Mouse (Mus musculus): ENCODE measurements around the gene Ttll7. TPM values are rescaled to one million over a fixed set of nuclear protein-coding genes. Genes with fewer than 3 reads are reported as not detected.

The Ttll7 gene
- polyA plus RNA-seq, 1 experiment: 5.2 TPM

DNA sequence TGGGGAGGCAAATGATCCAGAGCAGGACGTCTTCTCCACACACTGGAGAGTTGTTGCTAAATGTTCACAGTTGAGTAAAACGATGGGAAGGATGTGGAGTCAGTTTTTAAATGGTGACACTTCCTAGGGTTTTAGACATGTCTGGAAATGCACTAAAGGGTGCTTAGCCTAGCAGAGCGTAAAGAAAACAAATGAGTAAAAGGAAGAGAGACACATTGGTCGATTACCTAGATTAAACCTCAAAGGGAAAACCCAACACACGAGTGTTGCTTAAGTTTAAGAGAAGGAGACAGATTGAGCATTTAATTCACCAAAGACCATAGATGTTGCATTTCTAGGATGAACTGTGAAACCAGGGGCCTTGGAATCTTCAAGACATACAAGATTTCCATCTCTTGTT, 76.8 kb downstream of the Ttll7 start:
- Histone ChIP-seq H3ac (ENCODE audit: control insufficient read depth, insufficient read length) (no peak overlapping the region), H3K36me3 (ENCODE audit: control insufficient read depth, insufficient read depth) (peaks cover 10% of the 10 kb centered on the region), H3K79me2 (ENCODE audit: control insufficient read depth, insufficient read depth) (no peaks in the 10 kb centered on the region), H3K4me2 (ENCODE audit: low read depth) (no peak overlapping the region), H3K4me3 (no peak overlapping the region), H3K27me3 (ENCODE audit: control insufficient read depth, insufficient read depth, insufficient read length) (no peaks in the 10 kb centered on the region)
- no peak for TF ChIP-seq MYOD1 (IDR thresholded peaks at IDR 0.05; ENCODE audit: control insufficient read depth in 1 of 3, insufficient read length in 2 of 3, low read depth in 2 of 3)
- TF ChIP-seq TCF12 (IDR thresholded peaks at IDR 0.05; ENCODE audit: insufficient read depth, poor library complexity, severe bottlenecking): no peak

DNA sequence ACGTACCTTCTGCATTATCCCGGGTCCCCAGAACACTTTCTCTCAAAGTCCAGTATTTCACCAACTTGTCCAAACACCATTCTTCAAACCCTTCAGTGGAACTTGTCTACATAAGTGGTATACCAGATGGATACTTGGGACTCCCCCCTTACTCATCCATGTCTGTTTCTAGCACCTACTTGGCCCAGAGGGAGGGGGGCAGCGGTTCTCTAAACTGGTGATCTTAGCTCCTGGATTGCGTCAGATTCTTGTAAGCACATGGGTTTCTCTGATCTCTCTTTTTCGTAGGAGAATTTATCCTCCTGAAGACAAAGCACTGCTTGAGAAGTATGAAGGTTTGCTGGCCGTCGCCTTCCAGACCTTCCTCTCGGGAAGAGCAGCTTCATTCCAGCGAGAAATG, 79.0 kb downstream of the Ttll7 start:
- TF ChIP-seq POLR2A (IDR thresholded peaks at IDR 0.05; ENCODE audit: insufficient read length, low read depth): no peak
- no peak for TF ChIP-seq USF1 (IDR thresholded peaks at IDR 0.05; ENCODE audit: low read depth)
- TF ChIP-seq CEBPB (IDR thresholded peaks at IDR 0.05; ENCODE audit: insufficient read depth, poor library complexity, severe bottlenecking): no peak
- TF ChIP-seq SRF (IDR thresholded peaks at IDR 0.05; ENCODE audit: control insufficient read depth, insufficient read length, low read depth): no peak
- TF ChIP-seq REST (IDR thresholded peaks at IDR 0.05; ENCODE audit: insufficient read depth, insufficient read length): no peak
- no peak for TF ChIP-seq TCF12 (IDR thresholded peaks at IDR 0.05; ENCODE audit: insufficient read depth, poor library complexity, severe bottlenecking)
- TF ChIP-seq E2F4 (IDR thresholded peaks at IDR 0.05; ENCODE audit: insufficient read depth): no peak
- no peak for TF ChIP-seq MAX (IDR thresholded peaks at IDR 0.05; ENCODE audit: low read depth)
- TF ChIP-seq TCF3 (IDR thresholded peaks at IDR 0.05; ENCODE audit: insufficient read length, low read depth): no peak
- no peak for TF ChIP-seq MYOD1 (IDR thresholded peaks at IDR 0.05; ENCODE audit: control insufficient read depth in 1 of 3, insufficient read length in 2 of 3, low read depth in 2 of 3)
- TF ChIP-seq POLR2AphosphoS2 (IDR thresholded peaks at IDR 0.05; ENCODE audit: insufficient read length, low read depth): no peak
- TF ChIP-seq MYOG (IDR thresholded peaks at IDR 0.05; ENCODE audit: control insufficient read depth in 1 of 3, insufficient read depth in 1 of 3, insufficient read length in 2 of 3, low read depth in 2 of 3): no peak

DNA sequence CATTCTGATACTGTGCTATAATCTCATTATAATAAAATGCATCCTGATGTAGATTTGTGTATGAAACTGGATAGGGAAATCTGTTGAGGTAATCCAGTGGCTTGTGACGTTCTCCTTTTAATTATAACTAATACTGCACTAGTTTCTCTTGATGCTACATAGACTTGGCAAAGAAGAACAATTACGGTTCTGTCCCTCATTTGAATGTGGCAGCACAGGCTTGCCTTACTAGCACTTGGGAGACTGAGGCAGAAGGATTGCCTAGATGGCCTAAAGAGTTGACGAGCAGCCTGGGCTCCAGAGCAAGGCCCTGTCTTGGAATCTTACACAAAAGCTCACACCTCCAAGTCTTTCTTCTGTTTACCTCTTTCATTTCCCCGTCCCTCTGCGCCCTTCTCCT, 80.3 kb downstream of the Ttll7 start:
- peaks cover 26% of the 10 kb centered on the region for H3K36me3 ChIP-seq (ENCODE audit: control insufficient read depth, insufficient read depth)
- H3K4me3 ChIP-seq: no peak overlapping the region
- H3ac ChIP-seq (ENCODE audit: control insufficient read depth, insufficient read length): no peak overlapping the region
- H3K79me2 ChIP-seq (ENCODE audit: control insufficient read depth, insufficient read depth): no peaks in the 10 kb centered on the region
- no peak overlapping the region for H3K4me2 ChIP-seq (ENCODE audit: low read depth)
- no peak for TF ChIP-seq POLR2A (IDR thresholded peaks at IDR 0.05; ENCODE audit: insufficient read length, low read depth)
- TF ChIP-seq SRF (IDR thresholded peaks at IDR 0.05; ENCODE audit: control insufficient read depth, insufficient read length, low read depth): no peak
- no peak for TF ChIP-seq TCF3 (IDR thresholded peaks at IDR 0.05; ENCODE audit: insufficient read length, low read depth)
- TF ChIP-seq REST (IDR thresholded peaks at IDR 0.05; ENCODE audit: insufficient read depth, insufficient read length): no peak
- TF ChIP-seq TCF12 (IDR thresholded peaks at IDR 0.05; ENCODE audit: insufficient read depth, poor library complexity, severe bottlenecking): no peak
- TF ChIP-seq MYOG (IDR thresholded peaks at IDR 0.05; ENCODE audit: control insufficient read depth in 1 of 3, insufficient read depth in 1 of 3, insufficient read length in 2 of 3, low read depth in 2 of 3): no peak
- TF ChIP-seq POLR2AphosphoS2 (IDR thresholded peaks at IDR 0.05; ENCODE audit: insufficient read length, low read depth): no peak
- TF ChIP-seq E2F4 (IDR thresholded peaks at IDR 0.05; ENCODE audit: insufficient read depth): no peak
- no peak for TF ChIP-seq CEBPB (IDR thresholded peaks at IDR 0.05; ENCODE audit: insufficient read depth, poor library complexity, severe bottlenecking)
- TF ChIP-seq MYOD1 (IDR thresholded peaks at IDR 0.05; ENCODE audit: control insufficient read depth in 1 of 3, insufficient read length in 2 of 3, low read depth in 2 of 3): no peak
- no peak for TF ChIP-seq MAX (IDR thresholded peaks at IDR 0.05; ENCODE audit: low read depth)
- TF ChIP-seq USF1 (IDR thresholded peaks at IDR 0.05; ENCODE audit: low read depth): no peak
- no peaks in the 10 kb centered on the region for H3K27me3 ChIP-seq (ENCODE audit: control insufficient read depth, insufficient read depth, insufficient read length)

More for the DNA sequence above, 79.0 kb downstream of the Ttll7 start:
- Histone ChIP-seq H3K4me2 (ENCODE audit: low read depth) (no peak overlapping the region), H3ac (ENCODE audit: control insufficient read depth, insufficient read length) (no peak overlapping the region), H3K4me3 (no peak overlapping the region), H3K79me2 (ENCODE audit: control insufficient read depth, insufficient read depth) (no peaks in the 10 kb centered on the region), H3K36me3 (ENCODE audit: control insufficient read depth, insufficient read depth) (peaks cover 21% of the 10 kb centered on the region), H3K27me3 (ENCODE audit: control insufficient read depth, insufficient read depth, insufficient read length) (no peaks in the 10 kb centered on the region)

DNA sequence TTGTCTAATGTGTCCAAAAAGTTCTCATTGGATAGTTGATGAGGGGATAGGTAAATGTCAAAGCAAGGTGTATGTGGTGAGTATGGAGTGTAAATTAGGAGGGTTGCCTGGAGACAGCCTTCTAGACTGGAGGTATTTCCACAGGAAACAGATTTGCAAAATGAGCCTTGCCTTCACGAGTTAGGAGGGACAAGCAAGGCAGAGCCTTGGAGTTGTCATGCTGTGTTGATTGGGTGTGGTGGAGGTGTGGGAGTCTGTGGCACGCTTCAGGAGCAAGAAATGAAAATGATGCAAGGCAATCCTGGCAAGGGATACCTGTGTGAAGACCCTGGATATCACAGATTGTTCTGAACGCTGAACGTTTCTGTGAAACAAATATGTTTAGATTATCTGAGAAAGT, 84.7 kb downstream of the Ttll7 start:
- TF ChIP-seq SRF (IDR thresholded peaks at IDR 0.05; ENCODE audit: control insufficient read depth, insufficient read length, low read depth): no peak
- TF ChIP-seq TCF3 (IDR thresholded peaks at IDR 0.05; ENCODE audit: insufficient read length, low read depth): no peak
- no peak for TF ChIP-seq TCF12 (IDR thresholded peaks at IDR 0.05; ENCODE audit: insufficient read depth, poor library complexity, severe bottlenecking)
- no peak for TF ChIP-seq MYOD1 (IDR thresholded peaks at IDR 0.05; ENCODE audit: control insufficient read depth in 1 of 3, insufficient read length in 2 of 3, low read depth in 2 of 3)
- no peak for TF ChIP-seq POLR2A (IDR thresholded peaks at IDR 0.05; ENCODE audit: insufficient read length, low read depth)
- TF ChIP-seq REST (IDR thresholded peaks at IDR 0.05; ENCODE audit: insufficient read depth, insufficient read length): no peak
- no peak for TF ChIP-seq MYOG (IDR thresholded peaks at IDR 0.05; ENCODE audit: control insufficient read depth in 1 of 3, insufficient read depth in 1 of 3, insufficient read length in 2 of 3, low read depth in 2 of 3)
- TF ChIP-seq MAX (IDR thresholded peaks at IDR 0.05; ENCODE audit: low read depth): no peak
- no peak for TF ChIP-seq E2F4 (IDR thresholded peaks at IDR 0.05; ENCODE audit: insufficient read depth)
- TF ChIP-seq CEBPB (IDR thresholded peaks at IDR 0.05; ENCODE audit: insufficient read depth, poor library complexity, severe bottlenecking): no peak
- H3K4me3 ChIP-seq: no peak overlapping the region

More for the DNA sequence above, 84.7 kb downstream of the Ttll7 start:
- Histone ChIP-seq H3ac (ENCODE audit: control insufficient read depth, insufficient read length) (no peak overlapping the region), H3K4me2 (ENCODE audit: low read depth) (no peak overlapping the region), H3K79me2 (ENCODE audit: control insufficient read depth, insufficient read depth) (no peaks in the 10 kb centered on the region), H3K36me3 (ENCODE audit: control insufficient read depth, insufficient read depth) (peaks cover 23% of the 10 kb centered on the region), H3K27me3 (ENCODE audit: control insufficient read depth, insufficient read depth, insufficient read length) (no peaks in the 10 kb centered on the region)

All from myocyte (in vitro differentiated cells).